Mouse (Mus musculus): ENCODE results near the gene Rnf2. TPM values are rescaled to one million over a fixed set of nuclear protein-coding genes. Genes with fewer than 3 reads are reported as not detected.

The Rnf2 gene
- polyA plus RNA-seq (2016; fragmentation: Nextera tagmentation; extraction: Ambion mirVana) = 81.3 and 84.0 TPM in 2 replicates

DNA sequence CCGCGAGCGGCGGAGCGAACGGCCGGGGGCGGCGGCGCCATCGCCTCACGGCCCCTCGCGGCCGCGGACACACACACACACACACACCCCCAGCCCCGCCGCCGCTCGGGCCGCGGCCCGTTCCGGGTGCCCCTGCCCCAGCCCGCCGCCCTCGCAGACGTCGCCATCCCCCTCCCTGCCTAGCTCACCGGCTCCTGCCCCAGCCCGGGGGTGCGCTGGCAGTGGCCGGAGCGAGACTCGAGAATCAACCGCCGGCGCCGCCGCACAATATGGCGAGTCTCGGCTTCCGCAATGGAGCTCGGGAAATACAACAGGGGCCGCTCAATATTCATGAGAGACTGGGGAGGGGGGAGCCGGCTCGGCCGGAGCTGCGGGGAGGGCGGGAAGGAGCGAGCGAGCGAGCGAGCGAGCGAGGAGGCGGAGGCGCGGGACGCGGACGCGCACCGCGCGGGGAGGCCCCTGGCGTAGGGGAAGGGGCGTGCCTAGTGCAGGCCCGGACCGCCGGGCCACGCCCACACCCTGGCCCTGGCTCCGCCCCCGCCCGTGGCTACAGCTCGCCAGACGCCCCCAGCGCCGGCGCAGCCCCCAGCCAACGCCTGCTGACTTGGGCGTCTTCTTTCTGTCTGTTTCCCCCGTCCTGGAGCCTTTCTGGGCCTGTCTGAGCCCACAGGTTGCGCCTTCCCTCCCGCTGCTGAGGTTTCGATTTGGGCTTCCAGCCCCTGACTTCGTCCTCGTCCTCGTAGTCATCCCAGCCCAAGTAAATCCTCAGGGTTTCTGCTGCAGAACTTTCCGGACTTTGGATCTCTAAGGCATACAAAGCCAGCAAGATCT is at the start of gene Rnf2:
Rnf2 (minus strand) TSS at position 425 of the 831 bp plus-strand sequence.
- under 1% methylated on average over 71 of the region's 90 CpGs for WGBS
- Histone ChIP-seq H3K36me3 (no peaks in the 10 kb centered on the region), H3K4me1 (peaks cover 27% of the 10 kb centered on the region), H3K27me3 (ENCODE audit: insufficient read depth, poor library complexity, severe bottlenecking) (no peaks in the 10 kb centered on the region), H3K27ac (peak within 1 kb of the TSS; percentile 99), H3K4me3 (peak within 1 kb of the TSS; percentile 94), H3K9me3 (no peaks in the 10 kb centered on the region)
- peak; percentile 97 for DNase-seq (ENCODE audit: low spot score)

DNA sequence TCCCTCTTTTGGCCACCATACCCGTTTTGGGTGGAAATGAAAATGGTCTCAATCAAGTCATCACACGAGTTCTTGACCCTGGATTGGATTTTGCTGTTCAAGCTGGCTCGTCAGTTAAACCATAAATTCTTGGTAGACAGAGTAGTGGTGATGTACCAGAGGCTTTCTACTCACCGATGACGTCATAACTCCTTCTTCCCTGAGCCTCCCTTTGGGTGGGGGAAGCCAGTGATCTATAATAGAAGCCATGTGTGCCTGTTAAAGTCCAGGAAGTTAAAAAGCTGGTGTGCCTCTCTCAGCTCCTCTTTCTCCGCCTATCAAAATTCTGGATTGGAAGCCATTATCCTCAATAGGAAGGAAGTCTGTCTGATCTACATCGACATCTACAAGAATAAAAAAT is 49.0 kb upstream of the Rnf2 start:
- 70% methylated on average over 7 of the region's 7 CpGs for WGBS
- no peak for DNase-seq (ENCODE audit: low spot score)
- Histone ChIP-seq H3K9me3 (no peaks in the 10 kb centered on the region), H3K4me3 (no peak overlapping the region), H3K27ac (no peak overlapping the region), H3K27me3 (ENCODE audit: insufficient read depth, poor library complexity, severe bottlenecking) (no peaks in the 10 kb centered on the region), H3K36me3 (no peaks in the 10 kb centered on the region), H3K4me1 (no peaks in the 10 kb centered on the region; the same call in 1 of the 2 replicates)

DNA sequence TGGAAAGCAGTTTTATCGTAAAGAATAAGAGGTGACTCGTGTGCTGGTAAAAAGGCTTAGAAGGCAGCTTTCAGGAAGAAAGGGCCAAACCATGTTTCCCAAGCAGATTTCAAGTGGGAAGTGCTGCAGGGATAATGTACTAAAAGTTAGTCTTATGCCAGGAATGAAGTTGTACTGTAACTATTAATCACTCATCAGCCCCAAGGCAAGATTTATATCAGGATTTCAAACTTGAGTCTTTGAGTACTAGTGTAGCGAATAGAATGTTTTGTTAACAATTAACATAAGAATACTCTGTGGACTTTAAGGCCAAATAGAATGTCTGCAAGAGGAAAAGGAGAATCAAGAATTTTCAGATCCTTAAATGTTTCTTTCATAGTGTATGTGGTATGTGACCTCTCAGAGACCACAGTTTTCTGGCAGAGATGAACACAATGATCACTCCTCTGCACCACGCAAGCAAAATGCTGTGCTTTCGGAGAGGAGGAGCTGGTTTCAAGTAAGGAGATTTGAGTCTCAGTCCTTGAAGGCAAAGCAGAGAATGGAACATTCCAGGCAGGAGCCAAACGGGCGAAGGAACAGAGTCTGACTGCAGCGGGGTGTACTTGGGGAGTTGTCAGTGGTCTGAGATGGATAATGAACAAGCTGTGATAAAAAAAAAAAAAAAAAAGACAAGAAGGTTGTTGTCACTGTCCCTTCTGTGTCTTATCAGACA is 48.3 kb upstream of the Rnf2 start:
- DNase-seq (ENCODE audit: low spot score) = no peak
- WGBS = 66% methylated on average over 8 of the region's 8 CpGs
- Histone ChIP-seq H3K9me3 (no peaks in the 10 kb centered on the region), H3K4me3 (no peak overlapping the region), H3K4me1 (no peaks in the 10 kb centered on the region; the same call in 1 of the 2 replicates), H3K27ac (no peak overlapping the region), H3K27me3 (ENCODE audit: insufficient read depth, poor library complexity, severe bottlenecking) (no peaks in the 10 kb centered on the region), H3K36me3 (no peaks in the 10 kb centered on the region)

DNA sequence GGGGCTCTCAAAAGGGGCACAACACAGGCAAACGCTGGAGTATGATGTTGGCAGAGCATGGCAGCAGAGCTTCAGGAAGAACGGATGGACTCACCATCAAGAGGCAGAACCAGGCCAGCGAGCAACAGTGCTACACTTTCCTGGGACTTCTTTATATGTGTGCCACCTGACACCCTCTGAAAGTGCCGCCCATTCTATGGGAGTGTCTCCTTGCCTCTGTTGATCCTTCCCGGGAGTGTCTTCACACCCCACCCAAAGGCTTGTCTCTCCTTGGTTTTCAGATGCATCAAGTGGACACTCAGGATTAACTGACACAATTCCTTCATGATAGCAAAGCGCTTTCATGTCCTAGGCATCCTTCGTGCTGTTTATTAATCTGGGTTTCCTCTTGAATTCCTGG is 44.8 kb upstream of the Rnf2 start:
- Histone ChIP-seq H3K9me3 (no peaks in the 10 kb centered on the region), H3K27me3 (ENCODE audit: insufficient read depth, poor library complexity, severe bottlenecking) (no peaks in the 10 kb centered on the region), H3K36me3 (no peaks in the 10 kb centered on the region), H3K4me1 (no peaks in the 10 kb centered on the region; the same call in 1 of the 2 replicates), H3K27ac (no peak overlapping the region), H3K4me3 (no peak overlapping the region)
- WGBS = 73% methylated on average over 7 of the region's 7 CpGs
- no peak for DNase-seq (ENCODE audit: low spot score)

DNA sequence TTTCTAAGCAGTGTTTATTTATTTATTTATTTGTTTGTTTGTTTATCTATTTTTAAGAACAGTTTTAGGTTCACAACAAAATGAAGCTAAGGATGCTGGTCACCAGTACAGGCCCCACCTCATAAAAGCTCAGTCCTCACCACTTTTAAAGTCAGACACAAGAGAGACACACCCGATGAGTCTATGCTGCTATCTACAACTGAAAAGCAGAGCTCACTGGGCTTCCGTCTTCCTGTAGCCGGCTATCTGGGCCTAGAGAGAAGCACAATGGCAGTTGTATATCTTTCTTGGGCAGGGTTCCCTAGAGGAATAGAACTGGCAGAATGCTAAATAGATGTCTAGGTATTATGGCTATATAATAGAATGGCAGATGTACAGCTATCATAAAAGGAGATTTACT is 43.8 kb upstream of the Rnf2 start:
- no peaks in the 10 kb centered on the region; the same call in 1 of the 2 replicates for H3K4me1 ChIP-seq
- 62% methylated on average over 3 of the region's 3 CpGs for WGBS
- no peaks in the 10 kb centered on the region for H3K27me3 ChIP-seq (ENCODE audit: insufficient read depth, poor library complexity, severe bottlenecking)
- H3K4me3 ChIP-seq = no peak overlapping the region
- H3K27ac ChIP-seq = no peak overlapping the region
- no peaks in the 10 kb centered on the region for H3K36me3 ChIP-seq
- DNase-seq (ENCODE audit: low spot score) = no peak
- H3K9me3 ChIP-seq = no peaks in the 10 kb centered on the region

DNA sequence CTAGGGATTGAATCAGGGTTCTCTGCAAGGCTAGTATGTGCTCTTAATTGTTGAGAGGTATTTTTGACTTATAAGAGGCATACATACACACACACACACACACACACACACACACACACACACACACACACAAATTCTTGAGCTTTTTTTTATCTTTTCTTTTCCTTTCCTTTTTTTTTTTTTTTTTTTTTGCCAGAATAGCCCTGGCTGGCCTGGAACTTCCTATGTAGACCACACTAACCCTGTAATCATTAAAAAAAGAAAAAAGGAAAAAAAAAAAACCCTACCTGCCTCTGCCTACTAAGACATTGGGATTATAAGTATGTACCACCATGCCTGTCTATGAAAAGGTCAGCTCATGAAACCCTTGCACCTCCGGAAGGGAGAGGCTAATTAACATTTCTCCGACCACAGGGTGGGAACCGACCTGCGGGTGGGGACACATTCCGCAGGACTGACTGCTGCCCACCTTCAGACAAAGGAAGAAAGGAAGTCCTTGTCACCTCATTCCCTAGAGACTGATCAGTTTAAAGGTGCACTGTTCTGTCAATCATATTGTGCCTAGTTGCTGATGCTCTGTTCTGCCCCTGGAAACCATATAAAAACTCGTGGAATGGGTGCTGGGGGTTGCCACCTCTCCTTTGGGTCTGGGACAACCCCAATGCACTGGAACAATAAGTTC is 43.2 kb upstream of the Rnf2 start:
- H3K27ac ChIP-seq = no peak overlapping the region
- H3K4me3 ChIP-seq = no peak overlapping the region
- no peaks in the 10 kb centered on the region for H3K36me3 ChIP-seq
- no peaks in the 10 kb centered on the region for H3K27me3 ChIP-seq (ENCODE audit: insufficient read depth, poor library complexity, severe bottlenecking)
- no peaks in the 10 kb centered on the region; the same call in 1 of the 2 replicates for H3K4me1 ChIP-seq
- no peaks in the 10 kb centered on the region for H3K9me3 ChIP-seq
- no peak for DNase-seq (ENCODE audit: low spot score)
- 75% methylated on average over 6 of the region's 6 CpGs for WGBS

DNA sequence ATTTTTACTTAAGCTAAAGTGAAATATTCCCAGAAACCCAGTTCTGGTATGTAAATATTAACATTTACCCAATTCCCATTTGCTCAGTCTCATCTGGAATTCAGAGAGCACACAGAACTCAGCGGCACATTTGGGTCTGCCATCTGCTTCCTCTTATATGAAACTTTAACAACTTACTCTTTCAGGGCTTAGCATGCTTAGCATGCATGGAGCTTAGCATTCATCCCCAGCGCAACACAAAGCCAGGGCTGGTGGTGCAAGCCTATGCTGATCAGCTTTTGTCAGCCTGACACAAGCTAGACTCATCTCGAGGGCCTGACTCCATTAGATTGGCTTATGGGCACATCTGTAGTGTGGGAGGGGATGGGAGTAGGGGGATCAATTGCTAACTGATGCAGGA is 25.9 kb upstream of the Rnf2 start:
- WGBS = 87% methylated on average over 3 of the region's 3 CpGs
- Histone ChIP-seq H3K4me3 (no peak overlapping the region), H3K27ac (no peak overlapping the region), H3K4me1 (no peaks in the 10 kb centered on the region), H3K36me3 (no peaks in the 10 kb centered on the region), H3K27me3 (ENCODE audit: insufficient read depth, poor library complexity, severe bottlenecking) (no peaks in the 10 kb centered on the region), H3K9me3 (no peaks in the 10 kb centered on the region)
- no peak for DNase-seq (ENCODE audit: low spot score)

DNA sequence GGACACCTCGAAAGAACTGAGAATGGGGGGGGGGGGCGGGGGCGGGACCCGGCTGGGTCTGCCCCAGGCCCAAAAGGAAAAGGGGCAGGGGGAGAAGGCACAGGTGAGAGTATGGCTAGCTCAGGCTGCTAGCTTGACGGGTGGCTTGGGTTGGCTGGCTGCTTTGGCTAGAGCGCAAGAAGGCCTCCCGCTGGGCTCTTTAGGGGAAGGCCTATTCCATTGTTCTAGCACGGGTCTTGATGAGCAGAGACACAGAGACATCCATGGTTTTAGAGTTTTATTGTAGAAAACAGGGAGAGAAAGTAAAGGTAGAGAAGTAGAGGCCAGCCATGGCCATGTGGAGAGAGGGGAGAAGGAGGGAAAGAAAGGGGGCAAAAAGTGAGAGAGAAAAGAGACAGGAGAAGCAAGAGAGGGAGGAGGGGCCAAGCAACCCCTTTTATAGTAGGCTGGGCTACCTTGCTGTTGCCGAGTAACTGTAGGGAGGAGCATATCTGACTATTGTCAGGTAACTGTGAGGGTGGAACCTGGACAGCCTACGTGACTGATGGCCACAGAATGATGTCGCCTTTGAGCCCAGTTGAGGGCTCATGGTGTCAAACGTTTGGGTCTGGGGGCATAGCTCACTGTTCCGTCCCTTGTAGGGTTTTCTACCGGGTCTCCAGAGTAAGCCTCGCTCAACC is 17.0 kb upstream of the Rnf2 start:
- H3K4me3 ChIP-seq = no peak overlapping the region
- no peak overlapping the region for H3K27ac ChIP-seq
- WGBS = 78% methylated on average over 14 of the region's 15 CpGs
- no peaks in the 10 kb centered on the region for H3K27me3 ChIP-seq (ENCODE audit: insufficient read depth, poor library complexity, severe bottlenecking)
- DNase-seq (ENCODE audit: low spot score) = no peak
- no peaks in the 10 kb centered on the region; the same call in 1 of the 2 replicates for H3K4me1 ChIP-seq
- no peaks in the 10 kb centered on the region for H3K9me3 ChIP-seq
- H3K36me3 ChIP-seq = no peaks in the 10 kb centered on the region

DNA sequence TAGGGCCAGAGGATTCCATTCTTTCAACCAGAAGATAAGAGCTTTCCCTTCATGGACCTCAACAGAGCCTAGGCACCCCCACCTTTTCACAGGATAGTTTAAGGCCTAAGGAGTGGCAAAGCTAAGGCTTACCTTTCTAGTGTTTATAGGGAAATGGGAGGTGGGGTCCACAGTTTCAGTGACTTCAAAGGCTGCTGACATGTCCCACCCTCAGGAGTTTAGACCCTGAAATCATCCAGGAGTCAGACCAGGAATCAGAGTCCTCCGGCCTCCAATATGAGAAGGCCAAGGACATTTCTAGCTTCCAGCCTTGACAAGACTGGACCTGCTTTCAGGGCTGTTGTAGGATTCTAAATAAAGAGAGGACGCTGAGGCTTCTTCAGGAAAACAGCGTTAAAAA is 16.1 kb upstream of the Rnf2 start:
- 85% methylated on average over 3 of the region's 3 CpGs for WGBS
- no peaks in the 10 kb centered on the region for H3K36me3 ChIP-seq
- H3K9me3 ChIP-seq = no peaks in the 10 kb centered on the region
- no peak overlapping the region for H3K4me3 ChIP-seq
- DNase-seq (ENCODE audit: low spot score) = no peak
- H3K4me1 ChIP-seq = no peaks in the 10 kb centered on the region; the same call in 1 of the 2 replicates
- H3K27me3 ChIP-seq (ENCODE audit: insufficient read depth, poor library complexity, severe bottlenecking) = no peaks in the 10 kb centered on the region
- H3K27ac ChIP-seq = no peak overlapping the region

DNA sequence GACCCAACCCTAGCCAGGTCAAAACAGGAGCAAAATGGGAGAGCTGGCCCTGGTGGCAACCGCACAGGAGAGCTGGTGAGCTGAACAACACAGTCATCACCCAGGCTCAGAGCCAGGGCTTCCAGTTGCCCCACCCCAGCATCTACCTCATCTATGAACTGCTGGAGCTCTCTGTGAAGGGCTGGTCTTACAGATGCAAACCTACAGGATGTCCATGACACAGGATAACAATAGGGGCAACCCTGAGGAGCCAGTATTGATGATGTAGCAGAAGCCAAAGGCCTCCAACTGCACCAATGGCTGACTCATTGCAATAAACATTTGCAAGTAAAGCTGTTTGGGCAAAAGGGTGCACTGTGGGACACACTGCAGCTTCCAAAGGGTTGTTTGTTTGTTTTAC is 15.0 kb upstream of the Rnf2 start:
- H3K36me3 ChIP-seq = no peaks in the 10 kb centered on the region
- DNase-seq (ENCODE audit: low spot score) = no peak
- no peaks in the 10 kb centered on the region; the same call in 1 of the 2 replicates for H3K4me1 ChIP-seq
- H3K4me3 ChIP-seq = no peak overlapping the region
- H3K27ac ChIP-seq = no peak overlapping the region
- WGBS = 86% methylated on average over 1 of the region's 1 CpGs
- no peaks in the 10 kb centered on the region for H3K27me3 ChIP-seq (ENCODE audit: insufficient read depth, poor library complexity, severe bottlenecking)
- H3K9me3 ChIP-seq = no peaks in the 10 kb centered on the region

DNA sequence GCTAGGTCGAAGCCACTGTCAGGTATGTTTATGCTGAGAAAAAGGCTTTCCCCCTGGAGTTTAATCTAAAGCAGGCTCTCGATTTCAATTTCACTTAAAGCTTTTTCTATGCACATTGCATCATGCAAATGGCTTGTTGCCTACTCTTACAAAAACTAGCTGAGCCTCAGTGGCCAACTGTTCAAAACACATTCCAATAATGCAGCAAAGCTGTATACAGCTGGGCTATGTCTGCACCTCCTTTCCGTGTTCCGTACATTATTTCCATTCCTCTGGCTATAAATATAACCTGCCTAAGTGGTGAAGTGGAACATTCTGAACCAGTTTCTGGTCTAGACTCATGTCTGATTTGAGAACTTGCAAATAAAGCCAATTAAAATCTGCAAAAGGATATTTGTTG is 13.4 kb upstream of the Rnf2 start:
- WGBS = 78% methylated on average over 4 of the region's 4 CpGs
- no peak overlapping the region for H3K27ac ChIP-seq
- no peaks in the 10 kb centered on the region; the same call in 1 of the 2 replicates for H3K4me1 ChIP-seq

DNA sequence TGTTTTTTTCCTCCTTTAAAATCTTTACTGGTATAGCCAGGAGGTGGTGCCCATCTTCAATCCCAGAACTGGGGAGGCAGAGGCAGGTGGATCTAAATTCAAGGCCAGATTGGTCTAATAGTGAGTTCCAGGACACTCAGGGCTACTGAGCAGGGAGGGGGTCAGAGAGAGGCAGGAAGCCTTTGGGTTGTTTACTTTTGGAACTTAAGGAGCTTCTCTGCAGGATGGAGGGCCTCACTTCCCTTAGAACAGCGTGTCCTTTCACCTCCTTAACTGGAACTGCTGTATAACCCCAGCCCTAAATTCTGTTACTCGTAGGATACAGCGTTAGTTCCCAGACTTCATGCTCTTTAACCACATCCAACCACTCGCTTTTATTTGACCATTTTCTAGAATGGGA is 10.1 kb upstream of the Rnf2 start:
- no peak overlapping the region for H3K27ac ChIP-seq
- no peaks in the 10 kb centered on the region for H3K9me3 ChIP-seq
- no peaks in the 10 kb centered on the region for H3K27me3 ChIP-seq (ENCODE audit: insufficient read depth, poor library complexity, severe bottlenecking)
- no peaks in the 10 kb centered on the region for H3K36me3 ChIP-seq
- no peak overlapping the region for H3K4me3 ChIP-seq
- DNase-seq (ENCODE audit: low spot score) = no peak
- WGBS = 50% methylated on average over 4 of the region's 4 CpGs
- no peaks in the 10 kb centered on the region; the same call in 1 of the 2 replicates for H3K4me1 ChIP-seq

More for the DNA sequence above, 13.4 kb upstream of the Rnf2 start:
- Histone ChIP-seq H3K9me3 (no peaks in the 10 kb centered on the region), H3K27me3 (ENCODE audit: insufficient read depth, poor library complexity, severe bottlenecking) (no peaks in the 10 kb centered on the region), H3K36me3 (no peaks in the 10 kb centered on the region), H3K4me3 (no peak overlapping the region)
- DNase-seq (ENCODE audit: low spot score) = no peak
